Mouse (Mus musculus) small intestine, adult 2 months (tissue): ENCODE measurements around the gene Dbt.

Experiments
- CTCF ChIP-seq: fragments of 200-500 bp; IDR thresholded peaks from 2 replicates; pipeline ENCODE4 v1.5.1; 2012; ENCODE audit warnings: low read depth, mild to moderate bottlenecking, control low read depth, inconsistent platforms, low read length, moderate library complexity, mixed read lengths; ENCODE audit not compliant: insufficient replicate concordance, insufficient read length; ENCODE audit errors: extremely low read depth
- POLR2A ChIP-seq: fragments of 200-500 bp; IDR thresholded peaks from 2 replicates; pipeline ENCODE4 v1.6.1; 2012; ENCODE audit warnings: low read depth, mild to moderate bottlenecking, control low read depth, inconsistent platforms, low read length, moderate library complexity

- TF ChIP-seq CTCF (no peak), POLR2A (no peak)
Measured at GRCm38 (mm10) chr3:116495671-116496070, 17.2 kb upstream of the Dbt start.
